Mouse (Mus musculus): Measurements from ENCODE around the gene Rab17.

DNA sequence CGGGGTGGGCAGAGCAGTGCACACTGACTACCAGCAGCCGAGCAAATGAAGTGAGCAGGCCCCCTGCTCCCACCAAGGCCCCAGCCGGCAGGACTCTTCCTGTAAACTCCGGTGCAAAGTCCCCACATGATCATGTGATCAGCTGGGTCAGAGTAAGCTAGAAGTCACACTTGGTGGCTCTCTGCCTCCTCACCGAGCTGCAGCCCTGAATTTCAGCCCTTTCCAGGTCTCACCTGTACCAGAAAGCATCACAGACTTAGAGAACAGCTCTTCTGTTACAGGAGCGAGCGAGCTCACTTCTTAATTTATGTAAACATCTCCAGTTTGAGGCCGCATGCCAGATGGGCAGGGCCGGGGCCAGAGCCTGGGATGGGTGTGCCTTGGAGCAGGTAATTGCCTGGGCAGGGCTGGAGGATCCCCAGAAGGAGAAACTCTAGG, at the start of gene Rab17:
- no peak for TF ChIP-seq CTCF (IDR thresholded peaks at IDR 0.05; ENCODE audit: control insufficient read depth, insufficient read depth, insufficient read length)
- no peak for TF ChIP-seq MAX (IDR thresholded peaks at IDR 0.05)
- no peak for TF ChIP-seq USF1 (IDR thresholded peaks at IDR 0.05; ENCODE audit: low read depth)
